Mouse (Mus musculus) ES-E14 (cell line): ENCODE data around the gene Cadm1. TPM values are rescaled to one million over a fixed set of nuclear protein-coding genes. Genes with fewer than 3 reads are reported as not detected.

ENCODE experiments used
- DNase-seq: peaks from one replicate; pipeline ENCODE4 v3.0.0-alpha.2; 2013; ENCODE audit warnings: low read depth, low spot score
- H3K27ac ChIP-seq: 2 replicates; pipeline ENCODE4 v1.5.1; 2012; ENCODE audit warnings: low read depth, mild to moderate bottlenecking, low read length, moderate library complexity, mixed read lengths; ENCODE audit not compliant: poor library complexity, insufficient read depth, severe bottlenecking
- H3K36me3 ChIP-seq: 2 replicates; pipeline ENCODE4 v1.6.1; 2012; ENCODE audit warnings: mild to moderate bottlenecking, low read length, moderate library complexity, mixed read lengths; ENCODE audit not compliant: control insufficient read depth, poor library complexity, insufficient read depth, severe bottlenecking
- H3K4me1 ChIP-seq, 2 experiments: fragments of 150-350 bp in 1 of 2; sonication (generic) in 1 of 2; 2 replicates each; pipeline ENCODE4 v1.6.1; 2012; ENCODE audit warnings: low read length in 2 of 2, mild to moderate bottlenecking in 1 of 2, mixed read lengths in 1 of 2; ENCODE audit not compliant: control insufficient read depth in 2 of 2, insufficient read depth in 2 of 2, poor library complexity in 1 of 2
- H3K4me3 ChIP-seq, 2 experiments: fragments of 150-350 bp in 1 of 2; sonication (generic) in 1 of 2; 2 replicates each; pipeline ENCODE4 v1.5.1; 2012; ENCODE audit warnings: low read length in 2 of 2, low read depth in 1 of 2, mild to moderate bottlenecking in 1 of 2, mixed read lengths in 1 of 2; ENCODE audit not compliant: insufficient read depth in 1 of 2, poor library complexity in 1 of 2, severe bottlenecking in 1 of 2
- H3K9ac ChIP-seq: 2 replicates; pipeline ENCODE4 v1.6.1; 2012; ENCODE audit warnings: low read depth, mild to moderate bottlenecking, low read length, mixed read lengths; ENCODE audit not compliant: poor library complexity, insufficient read depth, severe bottlenecking
- H3K9me3 ChIP-seq: fragments of 150-350 bp; sonication (generic); 2 replicates; pipeline ENCODE4 v1.6.1; 2012; ENCODE audit warnings: low read depth, mild to moderate bottlenecking, low read length; ENCODE audit not compliant: control insufficient read depth, insufficient read depth
- CHD2 ChIP-seq: IDR thresholded peaks from 2 replicates; pipeline ENCODE4 v1.6.1; 2014; ENCODE audit warnings: mild to moderate bottlenecking, low read depth, low read length, inconsistent platforms
- HCFC1 ChIP-seq: IDR thresholded peaks from 2 replicates; pipeline ENCODE4 v1.6.1; 2012; ENCODE audit warnings: low read length, inconsistent platforms, borderline replicate concordance; ENCODE audit not compliant: insufficient read depth
- MAFK ChIP-seq: IDR thresholded peaks from 2 replicates; pipeline ENCODE4 v1.6.1; 2014; ENCODE audit warnings: mild to moderate bottlenecking, low read depth, low read length, inconsistent platforms; ENCODE audit not compliant: insufficient read depth
- ZC3H11A ChIP-seq: IDR thresholded peaks from 2 replicates; pipeline ENCODE4 v1.6.1; 2012; ENCODE audit warnings: low read depth, mild to moderate bottlenecking, inconsistent platforms, low read length, borderline replicate concordance
- ZNF384 ChIP-seq: IDR thresholded peaks from 2 replicates; pipeline ENCODE4 v1.6.1; 2012; ENCODE audit warnings: low read depth, low read length, inconsistent platforms
- in situ Hi-C, 2 experiments: fragments of 600-800 bp; cut with MboI; formaldehyde crosslinking; loops; one replicate each; pipeline ENCODE4 v1.15.1; 2025; ENCODE audit warnings: low sequenced_read_pairs in 2 of 2, inconsistent platforms in 1 of 2; ENCODE audit not compliant: unreplicated experiment in 2 of 2
- total RNA-seq: library from RNA; depleted of rRNA; stranded (reverse); fragments of 300-350 nt; gene quantifications from 2 replicates; pipeline ENCODE4 v1.2.3, GENCODE M21; 2012

Gene Cadm1
- total RNA-seq, 1 experiment: 78.7 TPM

GRCm38 (mm10) chr9:47880171-47880570, 350.2 kb downstream of the Cadm1 start:
- H3K4me3 ChIP-seq: no peak overlapping the region
- in situ Hi-C loops: no loop called here
- TF ChIP-seq HCFC1 (no peak), ZC3H11A (no peak), MAFK (no peak), ZNF384 (no peak), CHD2 (no peak)
- H3K9me3 ChIP-seq: no peaks in the 10 kb centered on the region
- H3K4me1 ChIP-seq: no peaks in the 10 kb centered on the region
- H3K36me3 ChIP-seq: no peaks in the 10 kb centered on the region
- H3K9ac ChIP-seq: no peak overlapping the region
- DNase-seq: no peak
- no peak overlapping the region for H3K27ac ChIP-seq

GRCm38 (mm10) chr9:47882372-47882771, 352.4 kb downstream of the Cadm1 start:
- H3K9me3 ChIP-seq: no peaks in the 10 kb centered on the region
- DNase-seq: no peak
- TF ChIP-seq CHD2 (no peak), HCFC1 (no peak), ZNF384 (no peak), ZC3H11A (no peak), MAFK (no peak)
- no peak overlapping the region for H3K4me3 ChIP-seq
- no peaks in the 10 kb centered on the region for H3K4me1 ChIP-seq
- in situ Hi-C loops: no loop called here
- no peaks in the 10 kb centered on the region for H3K36me3 ChIP-seq
- H3K9ac ChIP-seq: no peak overlapping the region
- no peak overlapping the region for H3K27ac ChIP-seq

GRCm38 (mm10) chr9:47891721-47892120, 361.7 kb downstream of the Cadm1 start:
- Histone ChIP-seq H3K36me3 (no peaks in the 10 kb centered on the region), H3K9me3 (no peaks in the 10 kb centered on the region), H3K9ac (no peak overlapping the region), H3K4me3 (no peak overlapping the region), H3K4me1 (no peaks in the 10 kb centered on the region), H3K27ac (no peak overlapping the region)
- DNase-seq: peak; percentile 29
- TF ChIP-seq CHD2 (no peak), MAFK (no peak), ZC3H11A (no peak), ZNF384 (no peak)
- in situ Hi-C loops: no loop called here

- Histone ChIP-seq H3K4me3 (no peak overlapping the region), H3K27ac (no peak overlapping the region), H3K36me3 (no peaks in the 10 kb centered on the region), H3K9me3 (no peaks in the 10 kb centered on the region), H3K4me1 (no peaks in the 10 kb centered on the region), H3K9ac (no peak overlapping the region)
- TF ChIP-seq HCFC1 (no peak), CHD2 (no peak), ZNF384 (no peak), MAFK (no peak), ZC3H11A (no peak)
- in situ Hi-C loops: no loop called here
- DNase-seq: no peak
Observed at GRCm38 (mm10) chr9:47892995-47893394, 363.0 kb downstream of the Cadm1 start.

GRCm38 (mm10) chr9:47894096-47894495, 364.1 kb downstream of the Cadm1 start:
- TF ChIP-seq ZC3H11A: no peak
- TF ChIP-seq CHD2: no peak
- TF ChIP-seq ZNF384: no peak
- TF ChIP-seq MAFK: no peak
- TF ChIP-seq HCFC1: no peak
- H3K4me1 ChIP-seq: no peaks in the 10 kb centered on the region
- no peak overlapping the region for H3K4me3 ChIP-seq
- H3K9me3 ChIP-seq: no peaks in the 10 kb centered on the region
- H3K9ac ChIP-seq: no peak overlapping the region
- no peak overlapping the region for H3K27ac ChIP-seq
- no peak for DNase-seq
- in situ Hi-C loops: no loop called here
- H3K36me3 ChIP-seq: no peaks in the 10 kb centered on the region
